Mouse (Mus musculus): Measurements from ENCODE around the gene Hsf2bp.

Hsf2bp gene

DNA sequence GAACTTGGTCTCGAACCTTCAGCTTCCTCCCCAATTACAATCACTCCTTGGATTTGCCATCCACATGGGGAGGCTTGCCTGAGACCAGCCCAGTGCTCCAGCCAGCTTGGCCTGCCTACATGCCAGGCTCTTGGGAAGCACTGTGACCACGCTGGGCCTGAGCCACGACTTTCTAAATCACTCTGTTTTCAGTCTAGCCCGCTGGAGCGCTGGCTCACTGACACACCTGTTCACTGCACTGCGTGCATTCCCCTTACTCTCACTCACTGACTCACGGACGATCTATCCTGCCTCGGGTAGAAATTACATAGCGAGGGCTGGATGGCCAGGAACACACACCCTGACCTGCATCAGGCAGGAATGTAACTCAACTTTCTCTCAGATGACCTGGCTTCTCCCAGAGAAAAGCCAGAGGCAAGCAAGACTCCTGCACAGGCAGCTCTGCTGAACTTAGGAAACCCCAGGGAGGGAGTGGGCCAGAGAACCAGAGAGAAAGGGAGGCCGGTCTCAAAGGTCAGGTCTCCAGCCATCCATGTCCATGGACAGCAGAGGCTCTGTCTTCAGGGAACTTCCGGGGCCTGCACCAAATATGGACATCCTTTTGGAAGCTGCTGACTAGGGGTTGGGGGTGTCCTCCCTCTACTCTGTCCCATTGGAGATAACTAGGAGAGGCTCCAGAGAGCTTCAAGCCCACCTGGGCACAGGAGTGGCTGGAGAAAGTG is 97.4 kb downstream of the Hsf2bp start:
- DNase-seq (ENCODE audit: low read depth, low spot score), result no peak

DNA sequence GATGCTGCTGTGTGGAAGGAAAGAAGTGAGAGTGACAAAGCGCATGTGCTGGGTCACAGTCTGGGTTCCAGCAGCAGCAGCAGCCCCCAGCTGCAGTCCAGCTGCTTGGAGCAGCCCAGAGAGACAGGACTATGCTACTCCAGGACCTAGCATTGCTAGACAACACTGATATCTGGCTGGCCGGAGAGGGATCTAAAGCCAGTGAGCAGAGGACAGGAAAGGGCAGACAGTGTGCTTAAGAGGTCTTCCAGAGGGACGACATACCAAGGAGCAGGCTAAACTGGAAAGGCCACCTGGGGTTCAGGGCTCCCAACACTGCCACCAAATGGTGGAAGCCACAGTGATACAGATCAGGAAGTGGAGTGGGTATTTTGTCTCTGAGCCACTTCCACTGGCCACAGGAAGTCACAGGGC is 99.0 kb downstream of the Hsf2bp start:
- DNase-seq (ENCODE audit: low read depth, low spot score), result no peak

DNA sequence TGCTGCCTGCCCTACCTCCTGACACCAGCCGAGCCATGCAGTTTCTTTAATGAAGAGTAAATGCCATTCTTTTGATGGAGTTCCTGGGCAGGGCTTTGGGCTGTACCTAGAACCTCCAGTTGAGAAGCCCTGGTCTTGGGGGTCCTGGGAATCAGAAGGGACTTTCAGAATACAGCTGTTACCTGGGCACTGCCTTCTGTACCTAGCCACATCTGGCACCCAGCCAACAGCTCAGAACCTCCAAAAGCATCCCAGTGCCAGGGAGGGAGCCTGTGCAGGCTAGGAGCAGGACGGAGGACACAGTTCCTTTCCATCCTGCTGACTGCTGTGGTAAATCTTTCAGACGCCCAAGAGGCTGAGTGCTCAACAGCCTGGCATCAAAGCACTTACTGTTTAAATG is 100.3 kb downstream of the Hsf2bp start:
- DNase-seq (ENCODE audit: low read depth, low spot score), result no peak

DNA sequence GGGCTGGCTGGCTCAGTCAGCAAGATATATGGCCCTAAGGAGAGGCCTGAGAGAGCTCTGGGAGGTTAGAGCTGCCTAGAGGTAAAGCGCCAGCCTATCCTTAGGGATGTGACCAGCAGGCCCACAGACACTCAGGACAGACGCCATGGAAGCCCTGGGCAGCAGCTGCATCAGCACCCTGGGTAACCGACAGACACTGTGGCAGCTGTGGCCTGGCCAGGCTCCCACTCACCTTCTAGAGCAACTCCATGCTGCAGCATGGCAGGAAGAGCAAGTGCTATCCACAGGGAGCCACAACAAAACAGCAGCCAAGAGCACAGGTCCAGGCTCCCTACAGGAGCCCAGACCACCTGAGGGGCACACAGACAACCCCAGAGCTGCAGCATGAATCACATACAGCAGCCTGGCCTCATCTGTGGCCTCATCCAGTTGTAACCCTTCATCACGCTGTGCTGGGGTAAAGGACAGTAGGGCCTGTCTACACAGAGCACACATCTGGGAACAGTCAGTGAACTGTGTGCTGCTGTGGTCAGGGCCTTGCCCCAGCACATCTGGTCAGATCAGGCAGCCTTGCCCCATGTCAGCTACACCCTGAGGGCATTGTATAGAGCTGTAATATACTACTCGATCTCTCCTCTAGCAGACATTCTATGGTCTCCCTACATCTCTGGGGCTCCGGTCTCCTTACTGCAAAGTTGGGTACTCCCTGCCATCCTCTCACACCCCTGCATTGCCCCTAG is 100.9 kb downstream of the Hsf2bp start:
- DNase-seq (ENCODE audit: low read depth, low spot score), result no peak

DNA sequence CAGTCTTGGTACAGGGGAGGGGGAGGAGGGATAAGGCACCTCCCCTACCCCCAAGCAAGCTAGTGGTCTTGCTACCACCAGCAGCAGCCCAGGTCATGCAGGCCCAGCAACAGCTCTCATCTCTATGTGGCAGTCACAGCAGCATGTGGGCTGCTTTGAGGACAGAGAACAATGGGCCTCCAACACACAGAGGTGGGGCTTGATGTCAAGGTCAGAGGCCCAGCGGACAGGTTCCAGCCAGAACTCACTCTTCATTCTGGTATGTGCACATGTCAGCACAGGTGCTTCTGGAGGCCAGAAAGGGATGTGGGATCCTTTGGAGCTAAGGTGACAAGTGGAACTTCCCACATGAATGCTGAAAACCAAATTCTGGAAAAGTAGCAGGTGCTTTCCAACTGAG is 102.2 kb downstream of the Hsf2bp start:
- peak; percentile 69 for DNase-seq (ENCODE audit: low read depth, low spot score)

DNA sequence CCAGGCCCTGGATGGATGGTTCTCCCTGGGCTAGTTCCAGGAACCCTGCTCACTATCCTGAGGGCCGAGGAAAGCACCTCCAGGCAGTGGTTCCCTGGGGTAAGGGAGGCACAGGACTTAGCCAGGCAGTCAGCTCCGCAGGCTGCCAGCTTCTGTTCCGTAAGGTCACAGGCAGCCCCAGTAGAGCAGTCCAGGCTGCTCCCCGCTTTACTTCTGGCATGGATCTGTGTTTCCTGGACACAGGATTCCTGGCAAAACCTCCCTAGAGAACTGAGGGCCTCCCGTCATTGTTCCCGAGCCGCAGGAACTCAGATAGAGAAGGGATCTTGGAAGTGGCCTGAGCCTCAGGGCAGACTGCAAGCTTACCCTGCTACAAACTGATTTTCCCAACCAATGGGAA is 104.7 kb downstream of the Hsf2bp start:
- no peak for DNase-seq (ENCODE audit: low read depth, low spot score)

DNA sequence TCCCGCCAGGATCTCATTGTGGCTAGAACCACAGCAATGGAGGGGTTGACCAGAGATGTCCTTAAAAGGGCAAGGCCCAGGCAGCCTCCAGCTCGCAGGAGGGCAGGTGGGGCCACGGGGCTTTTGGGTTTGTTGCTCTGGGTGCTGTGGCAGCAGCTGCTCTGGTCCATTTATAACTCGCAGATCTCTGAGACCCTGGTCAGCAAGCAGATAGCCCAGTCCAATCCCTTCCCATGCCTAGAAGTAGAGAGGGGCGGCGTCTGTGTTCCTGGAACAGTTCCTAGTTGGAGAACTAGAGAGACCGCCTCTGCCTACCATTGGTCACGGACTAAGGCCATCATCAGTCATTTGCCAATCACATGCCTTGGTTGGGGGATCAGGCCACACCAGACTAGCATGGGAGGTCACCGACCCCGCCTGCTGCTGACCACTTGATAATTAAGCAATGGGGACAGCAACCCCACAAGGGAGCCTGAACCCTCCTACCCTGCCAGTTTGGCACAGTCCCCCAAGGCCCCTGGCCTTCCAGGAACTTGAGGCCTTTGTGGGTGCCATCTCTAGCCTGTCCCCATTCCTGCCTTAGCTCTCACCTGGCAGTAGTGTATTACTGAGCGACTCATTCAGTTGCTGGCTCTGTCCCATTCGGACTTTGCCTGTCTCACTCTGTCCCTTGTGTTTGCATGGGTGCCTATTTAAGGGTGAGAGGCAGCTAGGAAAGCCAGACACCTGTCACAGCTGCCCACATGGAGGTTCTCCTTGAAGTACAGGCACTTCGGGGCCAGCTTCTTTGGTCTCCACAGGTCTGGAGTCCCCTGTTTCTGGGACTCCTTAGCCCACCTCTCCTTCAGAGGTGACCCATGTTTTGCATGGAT is 106.1 kb downstream of the Hsf2bp start:
- peak; percentile 68 for DNase-seq (ENCODE audit: low read depth, low spot score)

DNA sequence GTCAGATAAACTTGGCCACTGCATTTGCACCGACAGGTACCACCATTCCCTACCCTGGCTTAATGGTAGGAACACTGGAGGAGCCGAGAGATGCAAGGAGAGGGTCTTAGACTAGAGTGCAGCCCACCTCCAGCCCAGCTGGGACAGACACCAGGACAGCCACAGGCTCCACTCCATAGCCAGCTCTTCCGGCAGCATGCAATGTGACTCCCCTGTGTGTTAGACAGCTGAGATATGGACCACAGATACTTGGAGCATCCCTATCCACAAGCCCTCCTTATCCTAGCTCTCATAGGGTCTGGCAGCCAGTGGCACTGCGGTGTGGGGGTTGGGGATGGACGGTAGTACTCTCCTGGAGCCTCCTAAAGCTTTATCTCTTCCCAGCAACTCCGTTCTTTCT is 107.1 kb downstream of the Hsf2bp start:
- DNase-seq (ENCODE audit: low read depth, low spot score), result no peak

DNA sequence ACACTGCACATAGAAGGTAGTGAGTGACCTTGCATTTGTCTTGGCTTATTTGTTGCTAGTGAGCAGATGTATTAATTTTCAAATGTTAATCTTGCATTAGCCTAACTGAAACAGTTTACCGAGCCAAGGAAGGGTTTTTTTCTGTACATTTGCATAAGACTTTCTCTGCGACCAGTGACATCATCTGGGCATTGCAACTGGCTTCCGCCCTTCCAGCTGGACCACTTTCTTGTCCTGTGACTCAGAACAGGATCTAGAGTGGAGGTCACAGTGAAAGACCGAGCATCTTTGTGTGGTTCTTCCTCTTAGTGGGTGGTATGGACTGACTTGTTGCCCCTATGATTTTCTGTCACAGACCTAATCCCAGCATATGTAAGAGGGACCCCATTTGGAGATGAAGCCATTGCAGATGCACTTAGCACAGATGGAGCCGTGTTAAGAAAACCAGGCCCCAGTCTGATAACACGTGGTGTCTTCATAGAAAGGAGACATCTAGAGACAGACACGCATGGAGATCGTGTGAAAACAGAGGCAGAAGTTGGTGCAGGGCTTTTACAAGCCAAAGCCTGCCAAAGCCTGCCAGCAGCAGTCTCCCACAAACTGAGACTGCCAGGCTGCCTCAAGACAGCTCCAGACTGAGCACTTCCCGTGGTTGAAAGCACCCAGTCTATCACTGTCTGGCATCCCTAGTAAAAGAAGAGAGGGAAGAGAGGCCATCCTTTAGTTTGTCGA is 108.1 kb downstream of the Hsf2bp start:
- no peak for DNase-seq (ENCODE audit: low read depth, low spot score)

DNA sequence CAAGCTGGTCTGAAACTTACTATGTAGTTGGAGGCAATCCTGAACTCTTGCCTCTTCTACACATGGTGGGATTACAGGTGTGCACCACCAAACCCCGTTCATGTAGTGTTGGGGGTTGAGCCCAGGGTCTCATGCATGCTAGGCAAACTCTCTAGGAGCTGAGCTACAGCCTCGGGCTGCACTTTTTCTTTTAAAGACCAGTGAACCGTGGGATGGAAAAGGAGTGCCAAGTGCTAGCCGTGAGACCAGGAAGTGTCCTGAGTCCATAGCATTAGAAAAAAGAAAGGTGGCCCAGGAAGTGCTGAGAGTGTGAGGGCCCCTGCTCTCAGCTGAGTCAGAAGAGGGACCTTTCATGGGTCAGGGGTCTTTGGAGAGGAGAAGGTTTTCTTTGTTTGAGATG is 111.9 kb downstream of the Hsf2bp start:
- DNase-seq (ENCODE audit: low read depth, low spot score), result no peak

DNA sequence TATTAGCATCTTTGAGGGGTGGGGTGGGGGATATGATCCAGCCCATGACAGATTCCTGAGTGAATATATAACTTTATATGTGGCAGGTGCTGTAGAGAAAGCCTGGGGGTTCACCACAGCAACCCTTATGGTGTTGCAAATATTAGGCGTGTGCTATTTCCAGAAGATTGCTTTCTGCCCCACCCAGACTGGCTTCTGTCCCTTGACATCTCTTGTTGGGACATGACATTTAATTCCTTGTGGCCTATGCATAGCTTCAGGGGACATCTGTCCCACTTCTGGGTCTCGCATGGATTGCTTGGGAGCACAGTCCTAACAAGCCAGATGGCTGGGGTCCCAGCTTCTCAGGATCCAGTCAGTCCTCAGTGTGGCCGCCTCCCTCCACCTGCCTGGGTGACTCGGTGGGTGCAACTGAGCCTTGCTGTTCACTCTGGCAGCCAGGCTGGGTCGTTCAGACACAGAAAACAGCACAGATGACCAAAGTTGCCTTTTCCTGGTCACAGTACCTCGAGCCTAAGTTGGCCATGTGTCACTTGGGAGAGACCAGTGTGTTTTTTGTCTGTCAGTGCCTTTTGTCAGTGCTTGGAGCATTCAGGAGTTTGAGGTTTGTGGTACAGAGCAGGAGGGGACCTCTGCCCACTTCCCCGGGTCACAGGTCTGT is 112.7 kb downstream of the Hsf2bp start:
- DNase-seq (ENCODE audit: low read depth, low spot score), result no peak

DNA sequence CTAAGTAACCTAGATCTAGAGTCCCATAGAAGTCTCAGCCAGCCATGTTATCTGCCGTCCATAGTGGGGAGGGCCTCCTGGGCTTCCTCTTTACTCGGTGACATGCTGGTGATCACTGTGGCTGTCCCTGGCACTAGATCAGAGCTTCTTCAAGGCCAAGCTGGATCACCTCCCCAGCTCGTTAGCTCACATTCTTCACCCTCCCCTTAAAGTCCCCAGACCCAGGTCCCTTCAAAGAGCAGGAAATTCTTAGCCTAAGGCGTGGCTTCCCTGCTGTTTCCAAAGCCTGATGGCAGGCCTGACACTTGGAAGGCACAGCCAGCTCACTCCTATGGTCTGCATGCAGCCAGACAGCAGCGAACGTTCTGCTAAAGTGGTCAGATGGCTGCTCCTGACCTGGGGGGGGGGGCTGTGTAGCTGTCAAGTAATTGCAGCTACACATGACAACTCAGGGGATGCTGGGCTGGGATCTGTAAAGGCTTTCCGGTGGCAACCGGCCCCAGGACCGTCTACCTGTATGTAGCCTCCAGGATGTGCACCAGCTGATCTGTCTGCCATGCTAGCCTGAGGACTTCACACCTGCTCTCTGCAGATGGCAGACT is 115.5 kb downstream of the Hsf2bp start:
- peak; percentile 75 for DNase-seq (ENCODE audit: low read depth, low spot score)

DNA sequence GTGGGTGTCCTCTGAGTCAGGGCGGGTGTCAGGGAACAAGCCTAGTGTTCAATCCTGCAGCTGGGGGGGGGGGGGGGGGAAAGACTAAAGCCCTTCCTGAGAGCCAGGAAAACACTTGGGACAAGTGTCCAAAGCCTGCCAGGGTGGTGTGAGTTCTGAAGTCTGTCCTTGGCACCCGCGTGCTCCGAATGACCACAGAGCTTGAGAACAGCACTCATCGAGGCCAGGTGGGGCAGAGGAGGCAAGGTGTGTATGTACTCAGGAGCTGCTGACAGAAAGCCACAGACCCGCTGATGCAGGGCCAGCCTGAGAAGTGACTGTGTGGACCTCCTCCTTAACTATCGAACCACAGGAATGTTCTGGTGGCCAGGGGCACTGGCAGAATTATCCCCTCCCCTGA is 116.5 kb downstream of the Hsf2bp start:
- no peak for DNase-seq (ENCODE audit: low read depth, low spot score)

DNA sequence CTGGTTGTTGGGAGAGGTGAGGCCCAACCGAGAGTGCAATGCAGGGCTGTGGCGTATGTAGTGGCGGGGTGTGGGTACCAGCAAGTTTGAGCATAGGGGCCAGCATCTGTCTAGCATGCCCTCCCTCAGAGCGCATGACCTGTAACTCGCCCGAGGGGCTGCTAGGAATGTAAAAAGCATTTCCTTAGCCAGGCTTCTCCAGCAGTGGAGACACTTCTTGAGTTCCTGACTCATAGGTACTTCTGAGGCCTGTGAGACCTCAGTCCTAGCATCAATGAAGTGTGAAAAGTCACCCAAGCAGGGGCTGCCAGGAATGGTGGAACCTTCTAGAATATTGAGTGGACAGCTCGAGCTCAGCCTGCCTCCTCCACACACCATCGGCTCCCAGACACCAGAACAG is 117.8 kb downstream of the Hsf2bp start:
- DNase-seq (ENCODE audit: low read depth, low spot score), result no peak

DNA sequence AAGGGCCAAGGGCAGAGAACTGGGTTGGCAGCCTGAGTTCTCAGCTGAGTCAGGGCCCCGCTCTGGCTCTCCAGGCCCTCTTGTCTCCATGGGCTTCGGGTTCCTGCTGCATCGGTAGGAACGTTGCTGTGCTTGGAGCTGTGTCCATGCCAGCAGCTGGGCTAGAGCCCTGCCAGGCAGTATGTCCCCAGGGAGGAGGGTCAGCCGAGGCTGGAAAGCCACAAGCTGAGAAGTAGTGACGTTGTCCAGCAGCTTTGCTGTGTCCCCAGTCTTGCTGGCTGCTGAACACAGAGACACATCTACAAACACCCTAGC is 119.7 kb downstream of the Hsf2bp start:
- no peak for DNase-seq (ENCODE audit: low read depth, low spot score)

DNA sequence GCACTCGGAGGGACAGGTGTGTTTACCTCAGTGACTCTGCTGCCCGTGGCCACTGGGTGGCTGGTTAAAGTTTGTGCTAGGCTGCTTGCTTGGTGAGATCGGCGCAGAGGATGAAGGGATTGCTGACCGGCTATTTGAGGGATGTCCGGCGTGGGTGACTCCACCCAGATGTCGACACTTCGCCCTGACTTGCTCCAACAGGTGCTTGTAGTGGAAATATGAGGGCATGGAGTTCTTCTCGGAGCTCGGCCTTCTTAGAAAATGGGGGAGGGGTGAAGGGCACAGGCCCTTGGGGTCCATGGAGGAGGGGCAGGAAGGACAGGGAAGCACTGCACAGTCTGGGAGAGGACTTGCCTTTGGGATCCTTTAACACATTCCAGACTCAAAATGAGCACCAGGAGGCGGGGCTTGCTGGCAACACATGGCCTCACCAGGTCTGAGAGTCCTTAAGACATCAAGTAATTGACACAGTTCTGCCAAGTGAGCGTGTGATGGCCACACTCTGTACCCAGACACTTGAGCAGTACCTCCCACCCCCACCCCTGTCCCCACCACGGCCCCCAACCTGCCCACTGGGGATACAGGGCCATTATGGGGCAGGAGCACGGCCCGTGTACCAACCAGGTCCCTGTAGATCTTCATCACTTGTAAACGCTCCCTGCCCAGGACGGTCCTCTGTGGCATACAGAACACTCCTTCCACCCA is 120.2 kb downstream of the Hsf2bp start:
- DNase-seq (ENCODE audit: low read depth, low spot score), result no peak

DNA sequence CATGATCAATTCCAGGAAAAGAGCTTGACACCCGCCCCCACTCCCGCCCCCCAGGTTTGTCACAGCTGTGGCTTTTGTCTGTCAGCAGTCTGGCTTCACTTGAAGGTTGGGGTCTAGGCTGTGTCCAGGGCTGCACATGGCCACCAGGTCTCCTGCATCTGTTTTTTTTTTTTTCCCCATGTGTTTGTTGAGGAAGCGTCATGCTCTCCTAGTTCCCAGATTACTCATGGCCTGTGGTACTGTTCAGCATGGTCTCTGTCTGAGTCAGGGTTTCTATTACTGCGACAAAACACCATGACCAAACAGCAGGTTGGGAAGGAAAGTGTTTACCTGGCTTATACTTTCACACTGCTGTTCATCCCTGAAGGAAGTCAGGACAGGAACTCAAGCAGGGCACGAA is 121.8 kb downstream of the Hsf2bp start:
- no peak for DNase-seq (ENCODE audit: low read depth, low spot score)

DNA sequence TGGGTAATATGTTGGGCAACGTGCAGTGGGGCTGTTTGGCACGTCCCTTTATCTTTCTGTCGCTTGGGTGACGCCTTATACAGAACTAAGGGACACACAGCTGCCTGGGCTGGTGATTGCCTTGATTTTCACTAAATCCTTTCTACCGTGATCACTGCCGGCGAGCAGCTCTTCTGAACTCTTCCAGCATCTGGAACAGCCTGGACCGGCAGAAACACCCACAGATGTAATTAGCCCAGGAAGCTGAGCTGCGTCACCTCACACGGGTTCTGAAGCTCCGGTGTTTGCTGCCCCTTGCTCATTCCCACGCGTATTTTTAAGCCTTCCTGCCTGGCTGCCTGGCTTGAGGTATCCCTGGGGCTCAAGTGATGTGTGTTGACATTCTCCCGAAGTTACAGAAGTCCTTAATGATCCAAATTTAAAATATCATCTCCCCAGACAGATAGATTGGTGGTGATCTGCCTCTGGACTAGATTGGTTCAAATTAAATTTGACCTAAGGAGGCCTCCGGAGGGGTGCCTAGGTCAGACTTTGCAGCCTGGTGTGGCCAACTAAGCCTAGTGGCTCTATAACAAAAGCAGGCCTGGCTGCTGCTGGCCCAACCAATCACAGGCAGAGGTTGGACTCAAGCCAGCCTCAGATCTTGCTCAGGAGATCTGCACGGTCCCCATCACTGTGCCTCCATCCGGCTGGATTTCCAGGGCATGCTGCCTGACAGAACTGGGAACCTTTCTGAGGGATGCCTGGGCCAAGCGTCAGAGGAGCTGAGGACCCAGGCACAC is 123.1 kb downstream of the Hsf2bp start:
- no peak for DNase-seq (ENCODE audit: low read depth, low spot score)

DNA sequence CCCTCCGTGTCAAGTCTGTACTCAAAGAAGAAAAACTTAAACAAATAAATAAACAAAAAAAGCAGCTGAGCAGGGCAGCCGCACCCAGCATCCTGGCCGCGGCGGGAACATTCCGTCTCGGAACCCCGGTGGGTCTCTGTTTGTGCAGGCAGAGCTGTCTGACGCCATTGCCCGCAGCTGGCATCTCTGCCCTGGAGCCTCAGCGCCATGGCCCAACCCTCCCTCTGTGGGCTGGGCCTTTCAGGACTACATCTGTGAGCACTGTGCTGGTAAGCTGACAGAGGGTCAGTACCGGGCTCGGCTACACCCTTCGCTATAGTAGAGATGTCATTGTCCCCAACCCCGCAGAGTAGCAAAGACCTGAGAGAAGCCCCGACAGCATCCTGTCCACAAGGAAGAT is 123.8 kb downstream of the Hsf2bp start:
- DNase-seq (ENCODE audit: low read depth, low spot score), result peak; percentile 25

DNA sequence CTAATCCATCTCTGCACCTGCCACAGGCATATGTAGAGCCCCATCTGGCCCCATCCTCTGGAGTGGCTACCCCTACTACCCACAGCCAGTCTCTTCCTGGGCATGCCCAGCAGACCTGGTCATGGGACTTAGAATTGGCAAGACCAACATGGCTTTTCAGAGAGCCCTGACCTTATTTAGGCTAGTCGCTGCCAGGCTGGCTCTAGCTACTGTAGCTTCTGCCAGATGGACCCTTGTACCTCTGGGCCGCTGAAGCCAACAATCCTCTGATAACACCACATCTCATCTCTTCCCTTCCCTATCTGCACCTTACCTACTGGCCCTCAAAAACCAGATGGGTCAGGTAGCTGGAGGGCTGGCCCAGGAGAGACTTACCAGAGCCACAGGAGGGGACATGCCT is 127.2 kb downstream of the Hsf2bp start:
- no peak for DNase-seq (ENCODE audit: low read depth, low spot score)
